ENCODE assay signal across 32 mouse cellular contexts in the genomic region with DNA sequence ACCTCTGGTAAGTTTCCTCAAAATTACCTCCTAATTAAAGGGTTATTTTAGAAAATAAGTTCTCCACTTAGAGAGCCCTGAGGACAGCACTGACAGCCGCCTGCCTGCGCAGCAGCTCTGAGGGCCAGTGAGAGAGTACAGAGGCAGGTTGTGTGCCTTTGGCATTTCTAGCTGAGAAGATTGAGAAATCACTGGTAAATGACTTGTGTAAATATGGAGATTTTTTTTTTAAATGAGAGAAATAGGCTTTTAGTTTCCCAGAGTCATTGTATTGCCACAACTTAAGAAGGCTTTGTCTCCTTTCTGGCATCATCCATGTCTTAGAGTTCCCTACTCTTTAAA.
A peak's percentile ranks its signal among the peaks of the same experiment; 100 is the strongest.
DNase-seq lines count a peak whose midpoint lies in the region; ATAC-seq and TF ChIP-seq lines count a peak whose summit lies in the region.
"Had no signal": no experiment of that assay in that cellular context is flagged by ENCODE, and none has a peak within 500 bp of the region (broad histone marks: within the 10 kb centered on the region; RNA-seq: fewer than 3 reads in every experiment).

No protein-coding gene starts in this region.

- H3K4me3 ChIP-seq in liver, adult 2 months (ENCODE audit: insufficient read depth, low read depth, low read length), result no peak overlapping the region
- H3K4me3 ChIP-seq in liver, embryonic 12.5 days, result no peak overlapping the region
- no peak overlapping the region for H3K4me3 ChIP-seq in midbrain, embryonic 13.5 days (replicated peaks)
- H3K4me3 ChIP-seq in midbrain, embryonic 10.5 days, result no peak overlapping the region
- no peak overlapping the region for H3K4me3 ChIP-seq in lung, postnatal 0 days (ENCODE audit: low read depth, low read length)
- H3K4me3 ChIP-seq in forebrain, postnatal 0 days (ENCODE audit: low read depth, low read length), result no peak overlapping the region
- H3K4me3 ChIP-seq: erythroblast, embryonic 14.5 days; heart, embryonic 10.5 days; heart, embryonic 15.5 days; kidney, embryonic 15.5 days; layer of hippocampus, adult 2 months; left cerebral cortex, adult 2 months; limb, embryonic 12.5 days; neural tube, embryonic 13.5 days; stomach, embryonic 15.5 days had no signal

- no peaks in the 10 kb centered on the region for H3K9me3 ChIP-seq in liver, embryonic 12.5 days (replicated peaks)
- no peaks in the 10 kb centered on the region for H3K9me3 ChIP-seq in midbrain, embryonic 13.5 days
- no peaks in the 10 kb centered on the region for H3K9me3 ChIP-seq in midbrain, embryonic 10.5 days (replicated peaks)
- no peaks in the 10 kb centered on the region for H3K9me3 ChIP-seq in lung, postnatal 0 days (ENCODE audit: low read length)
- H3K9me3 ChIP-seq in forebrain, postnatal 0 days (ENCODE audit: low read length), result no peaks in the 10 kb centered on the region
- H3K9me3 ChIP-seq: heart, embryonic 10.5 days; heart, embryonic 15.5 days; kidney, embryonic 15.5 days; limb, embryonic 12.5 days; neural tube, embryonic 13.5 days; stomach, embryonic 15.5 days had no signal

- no peak for TF ChIP-seq CTCF in liver, adult 2 months (IDR thresholded peaks at IDR 0.05; ENCODE audit: low read depth, low read length)
- no peak for TF ChIP-seq CTCF in lung, postnatal 0 days (IDR thresholded peaks at IDR 0.05)
- TF ChIP-seq CTCF in forebrain, postnatal 0 days (IDR thresholded peaks at IDR 0.05; ENCODE audit: low read depth), result no peak

- DNase-seq in liver, adult 2 months (ENCODE audit: extremely low read depth, low read depth, low spot score), result peak; percentile 83
- DNase-seq in midbrain, embryonic 10.5 days (ENCODE audit: low spot score), result no peak
- DNase-seq in adipocyte (ENCODE audit: low spot score), result peak; percentile 64
- peak; percentile 69 for DNase-seq in lung, postnatal 0 days (ENCODE audit: low spot score)
- DNase-seq in forebrain, postnatal 0 days, result no peak
- DNase-seq in c-Kit-positive CD71-positive TER-119-positive erythroid progenitor cells, embryonic 14.5 days (ENCODE audit: low spot score), result no peak
- DNase-seq: adrenal gland, adult 2 months; adrenal gland, postnatal 36 days; cerebellum, adult 2 months; cerebellum, postnatal 14 days; gastrocnemius, postnatal 14 days; heart, adult 11 months; kidney, adult 11 months; kidney, postnatal 36 days; right cerebral cortex, postnatal 14 days; thymus, adult 18-20 months; thymus, postnatal 25 days had no signal

- H3K4me2 ChIP-seq in liver, embryonic 12.5 days, result no peak overlapping the region
- no peak overlapping the region for H3K4me2 ChIP-seq in midbrain, embryonic 13.5 days (replicated peaks)
- H3K4me2 ChIP-seq in lung, postnatal 0 days (replicated peaks; ENCODE audit: low read depth, low read length), result no peak overlapping the region
- no peak overlapping the region for H3K4me2 ChIP-seq in forebrain, postnatal 0 days (ENCODE audit: low read depth)
- H3K4me2 ChIP-seq: heart, embryonic 15.5 days; kidney, embryonic 15.5 days; limb, embryonic 12.5 days; neural tube, embryonic 13.5 days; stomach, embryonic 15.5 days had no signal

- H3K9ac ChIP-seq in liver, adult 2 months (ENCODE audit: low read depth, low read length), result no peak overlapping the region; the same call in 1 of the 2 replicates
- no peak overlapping the region for H3K9ac ChIP-seq in liver, embryonic 12.5 days
- no peak overlapping the region for H3K9ac ChIP-seq in midbrain, embryonic 13.5 days (replicated peaks)
- no peak overlapping the region for H3K9ac ChIP-seq in lung, postnatal 0 days (replicated peaks; ENCODE audit: low read depth)
- H3K9ac ChIP-seq in forebrain, postnatal 0 days, result no peak overlapping the region
- H3K9ac ChIP-seq: heart, embryonic 15.5 days; kidney, embryonic 15.5 days; limb, embryonic 12.5 days; liver, embryonic 14.5 days; neural tube, embryonic 13.5 days; stomach, embryonic 15.5 days had no signal

- no peak overlapping the region for H3K27ac ChIP-seq in liver, adult 2 months (replicated peaks; ENCODE audit: insufficient read depth, low read depth, low read length)
- no peak overlapping the region for H3K27ac ChIP-seq in liver, embryonic 12.5 days
- H3K27ac ChIP-seq in midbrain, embryonic 13.5 days, result peak overlapping the region; percentile 39; the same call in 1 of the 2 replicates
- no peak overlapping the region for H3K27ac ChIP-seq in midbrain, embryonic 10.5 days (replicated peaks)
- 0 out of 2 replicates have a peak overlapping the region, but pooled peaks have one; percentile 38 for H3K27ac ChIP-seq in lung, postnatal 0 days (ENCODE audit: low read length)
- no peak overlapping the region for H3K27ac ChIP-seq in forebrain, postnatal 0 days (ENCODE audit: low read depth, low read length)
- H3K27ac ChIP-seq: heart, embryonic 10.5 days; heart, embryonic 15.5 days; kidney, embryonic 15.5 days; layer of hippocampus, adult 2 months; left cerebral cortex, adult 2 months; limb, embryonic 12.5 days; liver, embryonic 14.5 days; neural tube, embryonic 13.5 days; stomach, embryonic 15.5 days had no signal

- no peak for ATAC-seq in liver, embryonic 12.5 days
- ATAC-seq in midbrain, embryonic 13.5 days, result no peak
- ATAC-seq in lung, postnatal 0 days, result peak; percentile 70
- no peak for ATAC-seq in forebrain, postnatal 0 days
- ATAC-seq: CD4-positive, CD25-positive, alpha-beta regulatory T cell, adult 4 months; forebrain, embryonic 16.5 days; hindbrain, embryonic 16.5 days had no signal

- H3K4me1 ChIP-seq in liver, adult 2 months (ENCODE audit: control insufficient read depth, insufficient read depth, low read length), result peaks cover 8% of the 10 kb centered on the region
- H3K4me1 ChIP-seq in liver, embryonic 12.5 days, result peaks cover 5% of the 10 kb centered on the region; the same call in 1 of the 2 replicates
- H3K4me1 ChIP-seq in midbrain, embryonic 13.5 days (replicated peaks), result peaks cover 47% of the 10 kb centered on the region
- peaks cover 53% of the 10 kb centered on the region for H3K4me1 ChIP-seq in midbrain, embryonic 10.5 days
- peaks cover 4% of the 10 kb centered on the region; the same call in 1 of the 2 replicates for H3K4me1 ChIP-seq in lung, postnatal 0 days (ENCODE audit: insufficient read depth, low read depth, low read length)
- H3K4me1 ChIP-seq in forebrain, postnatal 0 days (ENCODE audit: insufficient read depth), result no peaks in the 10 kb centered on the region
- H3K4me1 ChIP-seq: neural tube, embryonic 13.5 days had no signal

- no peaks in the 10 kb centered on the region for H3K27me3 ChIP-seq in liver, adult 2 months (ENCODE audit: control insufficient read depth, insufficient read depth, low read length)
- H3K27me3 ChIP-seq in liver, embryonic 12.5 days (replicated peaks), result no peaks in the 10 kb centered on the region
- peaks cover 32% of the 10 kb centered on the region for H3K27me3 ChIP-seq in midbrain, embryonic 13.5 days
- H3K27me3 ChIP-seq in midbrain, embryonic 10.5 days (ENCODE audit: low read depth, poor library complexity, severe bottlenecking), result peaks cover 70% of the 10 kb centered on the region
- no peaks in the 10 kb centered on the region for H3K27me3 ChIP-seq in lung, postnatal 0 days (replicated peaks; ENCODE audit: insufficient read depth, low read length)
- no peaks in the 10 kb centered on the region for H3K27me3 ChIP-seq in forebrain, postnatal 0 days (ENCODE audit: insufficient read depth, low read length)
- H3K27me3 ChIP-seq: heart, embryonic 15.5 days; stomach, embryonic 15.5 days had no signal

- 28% methylated on average over 2 of the region's 2 CpGs for WGBS in liver, adult 2 months
- WGBS in liver, embryonic 12.5 days (ENCODE audit: insufficient replicate concordance), result 85% methylated on average over 2 of the region's 2 CpGs
- WGBS in midbrain, embryonic 13.5 days, result 56% methylated on average over 2 of the region's 2 CpGs
- WGBS in midbrain, embryonic 10.5 days, result 58% methylated on average over 2 of the region's 2 CpGs
- 68% methylated on average over 2 of the region's 2 CpGs for WGBS in lung, postnatal 0 days
- 67% methylated on average over 2 of the region's 2 CpGs for WGBS in forebrain, postnatal 0 days

- 0 out of 2 replicates have a peak, but pooled peaks have one; percentile 16 for TF ChIP-seq EP300 in lung, postnatal 0 days (IDR thresholded peaks at IDR 0.05)

- H3K36me3 ChIP-seq in liver, adult 2 months (ENCODE audit: control insufficient read depth, insufficient read depth, low read length), result no peaks in the 10 kb centered on the region
- H3K36me3 ChIP-seq in liver, embryonic 12.5 days, result no peaks in the 10 kb centered on the region
- no peaks in the 10 kb centered on the region for H3K36me3 ChIP-seq in midbrain, embryonic 13.5 days
- H3K36me3 ChIP-seq in midbrain, embryonic 10.5 days, result no peaks in the 10 kb centered on the region
- H3K36me3 ChIP-seq in lung, postnatal 0 days (ENCODE audit: insufficient read depth, low read length), result no peaks in the 10 kb centered on the region
- H3K36me3 ChIP-seq in forebrain, postnatal 0 days (ENCODE audit: insufficient read depth), result no peaks in the 10 kb centered on the region
- H3K36me3 ChIP-seq: heart, embryonic 10.5 days; heart, embryonic 15.5 days; kidney, embryonic 15.5 days; limb, embryonic 12.5 days; neural tube, embryonic 13.5 days; stomach, embryonic 15.5 days had no signal

- TF ChIP-seq POLR2A in liver, adult 2 months (IDR thresholded peaks at IDR 0.05; ENCODE audit: extremely low read depth, insufficient read depth, low read length), result no peak

- peaks cover 2% of the 10 kb centered on the region; the same call in 1 of the 2 replicates for H3K79me2 ChIP-seq in liver, adult 2 months (ENCODE audit: control insufficient read depth, insufficient read depth, low read length)

Comparison
In these comparisons a context has a peak if more than half of its experiments do, and no peak if none do; other contexts are left out.
1. H3K27ac ChIP-seq: peak in midbrain, embryonic 13.5 days (single experiment) and lung, postnatal 0 days (single experiment); none in liver, adult 2 months (single experiment), liver, embryonic 12.5 days (single experiment), midbrain, embryonic 10.5 days (single experiment) and forebrain, postnatal 0 days (single experiment).
2. DNase-seq: peak in liver, adult 2 months (single experiment), adipocyte (single experiment) and lung, postnatal 0 days (single experiment); none in midbrain, embryonic 10.5 days (single experiment), forebrain, postnatal 0 days (single experiment) and c-Kit-positive CD71-positive TER-119-positive erythroid progenitor cells, embryonic 14.5 days (single experiment).